Mouse (Mus musculus): ENCODE measurements around the gene Pola2. TPM values are rescaled to one million over a fixed set of nuclear protein-coding genes. Genes with fewer than 3 reads are reported as not detected.

The Pola2 gene
- polyA plus RNA-seq, 1 experiment = 115 TPM

- 94% methylated on average over 13 of the region's 13 CpGs for WGBS
- no peak overlapping the region for H3K4me3 ChIP-seq (ENCODE audit: control insufficient read depth, insufficient read depth, low read length)
- DNase-seq = no peak
These were observed 11.8 kb downstream of the Pola2 start for GRCm38 (mm10) chr19:5952071-5952691.

GRCm38 (mm10) chr19:5951631-5952030 is 12.4 kb downstream of the Pola2 start:
- no peak overlapping the region for H3K4me3 ChIP-seq (ENCODE audit: control insufficient read depth, insufficient read depth, low read length)

More at GRCm38 (mm10) chr19:5952071-5952691, 11.8 kb downstream of the Pola2 start:
- TF ChIP-seq POLR2A (IDR thresholded peaks at IDR 0.05; ENCODE audit: control insufficient read depth, extremely low read depth, insufficient read depth, low read length, poor library complexity) = no peak
- no peak for TF ChIP-seq CTCF (IDR thresholded peaks at IDR 0.05; ENCODE audit: borderline replicate concordance, control insufficient read depth, extremely low read depth, insufficient read depth, low read length, poor library complexity)
- Histone ChIP-seq H3K27me3 (ENCODE audit: control insufficient read depth, insufficient read depth, low read length) (no peaks in the 10 kb centered on the region), H3K27ac (ENCODE audit: control insufficient read depth, insufficient read depth, low read length) (no peak overlapping the region), H3K36me3 (ENCODE audit: control insufficient read depth, insufficient read depth, low read length) (peaks cover 40% of the 10 kb centered on the region), H3K4me1 (replicated peaks; ENCODE audit: control insufficient read depth, insufficient read depth, low read length) (no peaks in the 10 kb centered on the region)

GRCm38 (mm10) chr19:5950218-5950617 is 13.8 kb downstream of the Pola2 start:
- Histone ChIP-seq H3K27ac (ENCODE audit: control insufficient read depth, insufficient read depth, low read length) (no peak overlapping the region), H3K27me3 (ENCODE audit: control insufficient read depth, insufficient read depth, low read length) (no peaks in the 10 kb centered on the region), H3K36me3 (ENCODE audit: control insufficient read depth, insufficient read depth, low read length) (peaks cover 40% of the 10 kb centered on the region), H3K4me1 (replicated peaks; ENCODE audit: control insufficient read depth, insufficient read depth, low read length) (no peaks in the 10 kb centered on the region), H3K4me3 (ENCODE audit: control insufficient read depth, insufficient read depth, low read length) (no peak overlapping the region)
- WGBS = 98% methylated on average over 11 of the region's 11 CpGs
- no peak for DNase-seq
- TF ChIP-seq POLR2A (IDR thresholded peaks at IDR 0.05; ENCODE audit: control insufficient read depth, extremely low read depth, insufficient read depth, low read length, poor library complexity) = no peak
- no peak for TF ChIP-seq CTCF (IDR thresholded peaks at IDR 0.05; ENCODE audit: borderline replicate concordance, control insufficient read depth, extremely low read depth, insufficient read depth, low read length, poor library complexity)

More at GRCm38 (mm10) chr19:5951631-5952030, 12.4 kb downstream of the Pola2 start:
- H3K36me3 ChIP-seq (ENCODE audit: control insufficient read depth, insufficient read depth, low read length) = peaks cover 40% of the 10 kb centered on the region
- H3K4me1 ChIP-seq (replicated peaks; ENCODE audit: control insufficient read depth, insufficient read depth, low read length) = no peaks in the 10 kb centered on the region
- no peak for DNase-seq
- TF ChIP-seq POLR2A (IDR thresholded peaks at IDR 0.05; ENCODE audit: control insufficient read depth, extremely low read depth, insufficient read depth, low read length, poor library complexity) (no peak), CTCF (IDR thresholded peaks at IDR 0.05; ENCODE audit: borderline replicate concordance, control insufficient read depth, extremely low read depth, insufficient read depth, low read length, poor library complexity) (no peak)
- no peak overlapping the region for H3K27ac ChIP-seq (ENCODE audit: control insufficient read depth, insufficient read depth, low read length)
- WGBS = 94% methylated on average over 16 of the region's 16 CpGs
- no peaks in the 10 kb centered on the region for H3K27me3 ChIP-seq (ENCODE audit: control insufficient read depth, insufficient read depth, low read length)

GRCm38 (mm10) chr19:5945891-5946290 is 18.1 kb downstream of the Pola2 start:
- no peak for TF ChIP-seq POLR2A (IDR thresholded peaks at IDR 0.05; ENCODE audit: control insufficient read depth, extremely low read depth, insufficient read depth, low read length, poor library complexity)
- no peak for TF ChIP-seq CTCF (IDR thresholded peaks at IDR 0.05; ENCODE audit: borderline replicate concordance, control insufficient read depth, extremely low read depth, insufficient read depth, low read length, poor library complexity)
- H3K36me3 ChIP-seq (ENCODE audit: control insufficient read depth, insufficient read depth, low read length) = peaks cover 26% of the 10 kb centered on the region
- DNase-seq = no peak
- no peak overlapping the region for H3K27ac ChIP-seq (ENCODE audit: control insufficient read depth, insufficient read depth, low read length)
- no peaks in the 10 kb centered on the region for H3K27me3 ChIP-seq (ENCODE audit: control insufficient read depth, insufficient read depth, low read length)
- WGBS = 90% methylated on average over 8 of the region's 8 CpGs
- H3K4me1 ChIP-seq (replicated peaks; ENCODE audit: control insufficient read depth, insufficient read depth, low read length) = 0 out of 2 replicates have a peak, but pooled peaks cover 2% of the 10 kb centered on the region
- H3K4me3 ChIP-seq (ENCODE audit: control insufficient read depth, insufficient read depth, low read length) = no peak overlapping the region

- no peak overlapping the region for H3K4me3 ChIP-seq (ENCODE audit: control insufficient read depth, insufficient read depth, low read length)
- peaks cover 21% of the 10 kb centered on the region for H3K36me3 ChIP-seq (ENCODE audit: control insufficient read depth, insufficient read depth, low read length)
- DNase-seq = no peak
- H3K27ac ChIP-seq (ENCODE audit: control insufficient read depth, insufficient read depth, low read length) = no peak overlapping the region
- WGBS = 90% methylated on average over 7 of the region's 7 CpGs
- TF ChIP-seq CTCF (IDR thresholded peaks at IDR 0.05; ENCODE audit: borderline replicate concordance, control insufficient read depth, extremely low read depth, insufficient read depth, low read length, poor library complexity) (no peak), POLR2A (IDR thresholded peaks at IDR 0.05; ENCODE audit: control insufficient read depth, extremely low read depth, insufficient read depth, low read length, poor library complexity) (no peak)
- no peaks in the 10 kb centered on the region for H3K27me3 ChIP-seq (ENCODE audit: control insufficient read depth, insufficient read depth, low read length)
- H3K4me1 ChIP-seq (replicated peaks; ENCODE audit: control insufficient read depth, insufficient read depth, low read length) = 0 out of 2 replicates have a peak, but pooled peaks cover 2% of the 10 kb centered on the region
These were observed 19.0 kb downstream of the Pola2 start for GRCm38 (mm10) chr19:5945027-5945426.

- Histone ChIP-seq H3K4me1 (replicated peaks; ENCODE audit: control insufficient read depth, insufficient read depth, low read length) (0 out of 2 replicates have a peak, but pooled peaks cover 2% of the 10 kb centered on the region), H3K27ac (ENCODE audit: control insufficient read depth, insufficient read depth, low read length) (no peak overlapping the region), H3K4me3 (ENCODE audit: control insufficient read depth, insufficient read depth, low read length) (no peak overlapping the region), H3K36me3 (ENCODE audit: control insufficient read depth, insufficient read depth, low read length) (peaks cover 17% of the 10 kb centered on the region), H3K27me3 (ENCODE audit: control insufficient read depth, insufficient read depth, low read length) (no peaks in the 10 kb centered on the region)
- no peak for DNase-seq
- 78% methylated on average over 8 of the region's 8 CpGs for WGBS
- TF ChIP-seq POLR2A (IDR thresholded peaks at IDR 0.05; ENCODE audit: control insufficient read depth, extremely low read depth, insufficient read depth, low read length, poor library complexity) = no peak
These were observed 19.9 kb downstream of the Pola2 start for GRCm38 (mm10) chr19:5944145-5944544.

Measured in thymus, adult 2 months (tissue).